Mouse (Mus musculus): ENCODE data around the gene Polr1c. TPM values are rescaled to one million over a fixed set of nuclear protein-coding genes. Genes with fewer than 3 reads are reported as not detected.

Polr1c gene
- polyA plus RNA-seq, 1 experiment, result 60.6 TPM

DNA sequence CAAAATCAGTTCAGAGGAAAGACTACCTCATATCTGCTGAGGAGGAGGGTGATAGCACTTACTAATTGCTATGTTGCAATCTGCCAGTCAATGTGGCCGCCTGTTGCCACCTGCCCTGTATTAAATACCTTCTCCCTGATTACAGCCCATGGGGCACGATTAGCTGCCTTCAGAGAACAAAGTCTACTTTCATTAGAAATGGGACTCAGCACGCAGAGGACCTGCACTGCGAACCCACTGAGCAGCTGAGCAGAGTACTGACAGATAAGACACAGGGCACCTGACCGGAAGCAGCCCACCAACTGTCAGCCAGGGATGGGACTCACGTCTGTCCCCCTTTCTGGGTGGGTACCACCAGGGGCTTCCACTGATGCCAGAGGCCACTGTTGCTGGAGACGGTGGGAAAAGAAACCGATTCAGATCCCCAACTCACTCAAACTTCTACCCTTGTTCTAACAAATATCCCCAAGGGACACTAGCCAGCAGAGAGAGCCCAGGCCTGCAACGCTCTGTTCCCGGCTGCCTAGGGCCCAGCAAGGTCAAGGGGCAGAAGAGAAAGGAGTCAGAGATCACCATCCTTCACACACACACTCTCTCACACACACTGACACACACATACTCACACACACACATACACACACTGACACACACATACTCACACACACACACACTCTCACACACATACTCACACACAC is 20.3 kb upstream of the Polr1c start:
- no peak for DNase-seq
- H3K4me1 ChIP-seq (replicated peaks; ENCODE audit: control insufficient read depth, insufficient read depth, low read length), result no peaks in the 10 kb centered on the region
- 90% methylated on average over 10 of the region's 10 CpGs for WGBS

DNA sequence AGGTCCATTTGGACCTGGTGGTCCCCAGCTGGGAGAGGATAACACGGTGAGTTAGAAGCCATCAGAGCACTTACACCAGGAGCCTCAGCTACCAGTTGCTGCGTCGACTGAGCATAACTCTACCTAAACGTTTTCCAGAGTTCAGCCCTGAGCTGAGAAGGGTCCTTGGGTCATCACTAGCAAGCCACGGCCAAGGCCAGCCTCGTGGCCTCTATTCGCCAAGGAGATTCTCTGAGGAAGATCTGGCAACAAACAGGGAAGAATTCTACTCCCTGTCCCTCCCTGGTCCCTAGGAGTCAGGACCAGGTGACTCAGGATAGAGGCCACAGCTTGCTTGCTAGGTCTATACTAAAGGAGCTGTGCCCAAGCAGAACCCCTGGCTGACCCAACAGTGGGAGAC is 19.7 kb upstream of the Polr1c start:
- Histone ChIP-seq H3K27ac (ENCODE audit: control insufficient read depth, insufficient read depth, low read length) (no peak overlapping the region), H3K4me1 (replicated peaks; ENCODE audit: control insufficient read depth, insufficient read depth, low read length) (no peaks in the 10 kb centered on the region), H3K27me3 (ENCODE audit: control insufficient read depth, insufficient read depth, low read length) (no peaks in the 10 kb centered on the region), H3K36me3 (ENCODE audit: control insufficient read depth, insufficient read depth, low read length) (peaks cover 26% of the 10 kb centered on the region), H3K4me3 (ENCODE audit: control insufficient read depth, insufficient read depth, low read length) (no peak overlapping the region)
- 89% methylated on average over 7 of the region's 7 CpGs for WGBS
- DNase-seq, result no peak
- TF ChIP-seq CTCF (IDR thresholded peaks at IDR 0.05; ENCODE audit: borderline replicate concordance, control insufficient read depth, extremely low read depth, insufficient read depth, low read length, poor library complexity), result no peak
- no peak for TF ChIP-seq POLR2A (IDR thresholded peaks at IDR 0.05; ENCODE audit: control insufficient read depth, extremely low read depth, insufficient read depth, low read length, poor library complexity)

More for the DNA sequence above, 20.3 kb upstream of the Polr1c start:
- TF ChIP-seq POLR2A (IDR thresholded peaks at IDR 0.05; ENCODE audit: control insufficient read depth, extremely low read depth, insufficient read depth, low read length, poor library complexity) (no peak), CTCF (IDR thresholded peaks at IDR 0.05; ENCODE audit: borderline replicate concordance, control insufficient read depth, extremely low read depth, insufficient read depth, low read length, poor library complexity) (no peak)
- H3K36me3 ChIP-seq (ENCODE audit: control insufficient read depth, insufficient read depth, low read length), result peaks cover 20% of the 10 kb centered on the region
- no peak overlapping the region for H3K4me3 ChIP-seq (ENCODE audit: control insufficient read depth, insufficient read depth, low read length)
- H3K27ac ChIP-seq (ENCODE audit: control insufficient read depth, insufficient read depth, low read length), result no peak overlapping the region
- no peaks in the 10 kb centered on the region for H3K27me3 ChIP-seq (ENCODE audit: control insufficient read depth, insufficient read depth, low read length)

DNA sequence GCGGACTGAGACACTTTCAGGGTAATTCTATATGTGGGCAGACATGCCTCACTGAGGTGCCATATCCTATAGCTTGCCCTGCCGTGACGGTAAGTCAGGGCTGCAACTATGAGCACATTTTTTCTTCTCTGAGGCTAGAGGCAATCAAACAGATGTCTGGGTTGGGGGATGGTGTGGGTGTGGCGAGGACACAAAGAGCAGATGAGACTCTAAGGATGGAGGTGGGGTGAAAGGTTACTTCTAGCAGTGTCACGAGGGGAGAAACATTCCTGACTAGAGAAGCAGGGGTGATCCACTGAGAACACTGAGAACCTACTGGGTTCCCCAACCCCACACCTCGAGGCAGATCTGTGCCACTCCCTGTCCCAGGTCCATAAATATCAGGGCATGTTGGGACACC is 19.1 kb upstream of the Polr1c start:
- Histone ChIP-seq H3K36me3 (ENCODE audit: control insufficient read depth, insufficient read depth, low read length) (peaks cover 31% of the 10 kb centered on the region), H3K4me1 (replicated peaks; ENCODE audit: control insufficient read depth, insufficient read depth, low read length) (no peaks in the 10 kb centered on the region), H3K4me3 (ENCODE audit: control insufficient read depth, insufficient read depth, low read length) (no peak overlapping the region), H3K27me3 (ENCODE audit: control insufficient read depth, insufficient read depth, low read length) (no peaks in the 10 kb centered on the region), H3K27ac (ENCODE audit: control insufficient read depth, insufficient read depth, low read length) (no peak overlapping the region)
- TF ChIP-seq POLR2A (IDR thresholded peaks at IDR 0.05; ENCODE audit: control insufficient read depth, extremely low read depth, insufficient read depth, low read length, poor library complexity) (no peak), CTCF (IDR thresholded peaks at IDR 0.05; ENCODE audit: borderline replicate concordance, control insufficient read depth, extremely low read depth, insufficient read depth, low read length, poor library complexity) (no peak)
- WGBS, result 89% methylated on average over 6 of the region's 6 CpGs
- DNase-seq, result no peak

DNA sequence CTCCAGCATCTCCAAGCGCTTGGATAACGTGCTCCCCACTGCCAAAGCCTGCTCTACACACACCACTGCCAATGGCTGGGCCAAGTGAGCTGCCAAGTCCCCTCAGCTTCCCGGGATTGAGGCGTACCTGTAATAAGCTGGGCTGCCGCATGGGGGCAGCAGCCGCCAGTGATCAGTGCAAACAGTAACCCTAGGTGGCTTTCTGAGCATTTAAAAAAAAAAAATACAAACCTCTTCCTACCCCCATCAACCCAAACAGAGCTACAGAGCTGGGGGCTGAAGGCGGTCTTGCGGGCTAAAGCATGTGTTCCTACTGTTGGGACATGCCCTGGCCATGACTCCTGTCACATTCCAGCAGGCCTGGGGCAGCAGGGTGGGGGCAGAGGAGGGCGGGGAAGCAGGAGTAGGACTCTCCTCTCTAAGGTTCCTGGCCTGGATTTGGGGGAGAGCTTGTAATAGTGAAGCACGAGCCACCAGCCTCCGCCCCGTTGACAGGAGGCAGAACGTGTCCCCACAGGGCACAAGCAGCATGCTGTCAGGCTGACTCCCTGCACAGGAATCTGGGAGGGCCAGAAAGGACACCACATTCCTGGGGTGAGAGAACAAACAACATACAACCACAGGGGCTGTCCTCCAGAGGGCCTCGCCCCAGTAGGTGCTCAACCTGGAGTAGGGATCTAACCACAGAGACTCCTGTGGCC is 18.2 kb upstream of the Polr1c start:
- peak; percentile 76 for DNase-seq
- TF ChIP-seq CTCF (IDR thresholded peaks at IDR 0.05; ENCODE audit: borderline replicate concordance, control insufficient read depth, extremely low read depth, insufficient read depth, low read length, poor library complexity) (peak; percentile 74), POLR2A (IDR thresholded peaks at IDR 0.05; ENCODE audit: control insufficient read depth, extremely low read depth, insufficient read depth, low read length, poor library complexity) (no peak)
- H3K27ac ChIP-seq (ENCODE audit: control insufficient read depth, insufficient read depth, low read length), result no peak overlapping the region
- H3K27me3 ChIP-seq (ENCODE audit: control insufficient read depth, insufficient read depth, low read length), result no peaks in the 10 kb centered on the region
- no peak overlapping the region for H3K4me3 ChIP-seq (ENCODE audit: control insufficient read depth, insufficient read depth, low read length)
- peaks cover 32% of the 10 kb centered on the region for H3K36me3 ChIP-seq (ENCODE audit: control insufficient read depth, insufficient read depth, low read length)
- no peaks in the 10 kb centered on the region for H3K4me1 ChIP-seq (replicated peaks; ENCODE audit: control insufficient read depth, insufficient read depth, low read length)
- WGBS, result 50% methylated on average over 14 of the region's 14 CpGs

DNA sequence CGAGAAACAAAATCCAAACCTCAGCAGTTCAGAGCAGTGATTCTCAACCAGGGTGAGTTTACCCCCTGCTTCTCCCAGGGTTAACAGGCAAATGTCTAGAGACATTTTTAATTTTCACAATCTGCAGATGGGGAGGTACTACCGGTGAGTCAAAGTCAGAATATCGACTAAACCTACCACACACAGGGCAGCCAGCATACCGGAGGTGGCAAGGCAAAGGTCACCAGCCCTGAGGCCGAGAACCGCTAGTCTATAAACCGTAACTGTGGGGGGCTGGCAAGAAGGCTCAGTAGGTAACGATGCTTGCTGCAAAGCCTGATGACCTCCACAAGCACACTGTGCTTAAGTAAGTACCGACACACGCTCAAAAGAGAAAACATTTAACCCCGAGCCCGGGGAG is 17.6 kb upstream of the Polr1c start:
- Histone ChIP-seq H3K27ac (ENCODE audit: control insufficient read depth, insufficient read depth, low read length) (no peak overlapping the region), H3K4me3 (ENCODE audit: control insufficient read depth, insufficient read depth, low read length) (no peak overlapping the region), H3K36me3 (ENCODE audit: control insufficient read depth, insufficient read depth, low read length) (peaks cover 37% of the 10 kb centered on the region), H3K4me1 (replicated peaks; ENCODE audit: control insufficient read depth, insufficient read depth, low read length) (no peaks in the 10 kb centered on the region), H3K27me3 (ENCODE audit: control insufficient read depth, insufficient read depth, low read length) (no peaks in the 10 kb centered on the region)
- WGBS, result 95% methylated on average over 12 of the region's 12 CpGs
- TF ChIP-seq POLR2A (IDR thresholded peaks at IDR 0.05; ENCODE audit: control insufficient read depth, extremely low read depth, insufficient read depth, low read length, poor library complexity), result no peak
- TF ChIP-seq CTCF (IDR thresholded peaks at IDR 0.05; ENCODE audit: borderline replicate concordance, control insufficient read depth, extremely low read depth, insufficient read depth, low read length, poor library complexity), result no peak
- DNase-seq, result no peak

DNA sequence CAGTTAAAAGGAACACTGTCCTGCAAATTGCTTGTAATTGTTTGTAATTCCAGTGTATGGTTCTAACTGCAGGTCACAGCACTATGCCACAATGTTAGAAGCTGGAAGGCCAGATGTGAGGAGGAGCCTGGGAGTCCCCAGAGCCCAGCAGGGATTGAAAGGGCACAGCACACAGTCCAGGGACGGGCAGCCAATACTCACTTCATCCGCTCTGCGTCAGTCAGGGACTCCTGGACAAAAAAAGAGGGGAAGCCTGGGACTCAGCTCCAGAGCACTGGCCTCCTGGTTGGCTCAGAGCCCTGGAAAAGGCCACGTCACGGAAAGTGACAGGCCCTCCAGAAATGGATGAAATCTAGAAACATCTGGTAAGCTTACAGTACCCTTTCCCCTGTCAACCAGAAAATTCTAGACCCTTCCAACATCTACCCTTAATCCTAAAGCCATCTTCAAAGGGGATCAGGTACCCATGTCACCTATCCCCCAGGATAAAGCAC is 14.4 kb upstream of the Polr1c start:
- Histone ChIP-seq H3K36me3 (ENCODE audit: control insufficient read depth, insufficient read depth, low read length) (peaks cover 54% of the 10 kb centered on the region), H3K27me3 (ENCODE audit: control insufficient read depth, insufficient read depth, low read length) (no peaks in the 10 kb centered on the region), H3K27ac (ENCODE audit: control insufficient read depth, insufficient read depth, low read length) (no peak overlapping the region), H3K4me3 (ENCODE audit: control insufficient read depth, insufficient read depth, low read length) (no peak overlapping the region), H3K4me1 (replicated peaks; ENCODE audit: control insufficient read depth, insufficient read depth, low read length) (no peaks in the 10 kb centered on the region)
- TF ChIP-seq POLR2A (IDR thresholded peaks at IDR 0.05; ENCODE audit: control insufficient read depth, extremely low read depth, insufficient read depth, low read length, poor library complexity), result no peak
- TF ChIP-seq CTCF (IDR thresholded peaks at IDR 0.05; ENCODE audit: borderline replicate concordance, control insufficient read depth, extremely low read depth, insufficient read depth, low read length, poor library complexity), result no peak
- WGBS, result 97% methylated on average over 5 of the region's 5 CpGs
- no peak for DNase-seq
